Mouse (Mus musculus) cerebellum, postnatal 25 days (tissue): ENCODE data around the gene Tbrg4.

ENCODE experiments used
- DNase-seq, 2 experiments: peaks; one replicate each; pipeline ENCODE4 v3.0.0; 2021; ENCODE audit warnings: mixed read lengths in 2 of 2

Gene Tbrg4

GRCm38 (mm10) chr11:6623704-6624103 is 2.2 kb downstream of the Tbrg4 start:
- DNase-seq, result no peak

DNA sequence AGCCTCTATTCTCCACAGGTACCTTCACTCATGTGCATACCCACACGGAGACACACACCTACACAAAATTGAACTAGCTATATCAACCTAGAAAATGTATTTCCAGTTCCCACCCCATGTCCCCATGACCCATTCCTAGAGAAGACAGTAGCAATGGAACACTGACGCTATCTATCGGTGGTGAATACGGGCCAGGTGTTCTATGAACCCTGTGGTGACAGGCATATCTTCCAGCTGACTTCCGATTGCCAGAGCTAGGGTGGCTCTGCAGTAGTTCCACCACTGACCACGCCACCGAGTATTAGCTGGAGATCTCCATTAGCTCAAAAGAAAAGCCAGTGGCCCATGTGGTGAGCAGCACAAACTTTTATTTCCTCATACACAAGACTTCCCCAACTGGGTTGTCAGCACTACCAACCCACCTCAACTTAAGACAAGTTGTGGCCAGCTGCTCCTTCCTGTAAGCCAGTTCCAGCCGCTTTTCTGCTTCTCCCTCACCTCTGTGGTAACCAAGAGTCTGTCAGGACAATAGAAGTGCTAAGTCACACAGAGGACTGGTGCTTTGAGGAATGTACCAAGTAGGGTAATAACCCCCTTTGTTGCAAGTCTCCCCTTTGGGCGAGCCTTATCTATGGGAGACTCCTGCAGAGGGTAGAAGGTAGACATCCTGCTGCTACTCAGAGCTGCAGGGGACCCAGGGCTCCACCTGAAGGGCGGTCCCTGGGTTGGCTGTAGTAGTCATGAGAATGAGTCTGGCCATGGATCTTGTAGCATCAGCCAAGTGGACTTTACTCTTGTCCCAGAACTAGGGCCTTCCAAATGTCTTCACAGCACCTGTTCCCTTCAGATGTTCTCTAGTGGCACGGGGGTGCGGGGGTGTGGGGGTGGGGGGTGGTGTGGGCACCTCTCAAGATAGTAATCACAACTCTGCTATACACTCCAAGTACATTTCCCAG is 10.3 kb downstream of the Tbrg4 start:
- no peak for DNase-seq

DNA sequence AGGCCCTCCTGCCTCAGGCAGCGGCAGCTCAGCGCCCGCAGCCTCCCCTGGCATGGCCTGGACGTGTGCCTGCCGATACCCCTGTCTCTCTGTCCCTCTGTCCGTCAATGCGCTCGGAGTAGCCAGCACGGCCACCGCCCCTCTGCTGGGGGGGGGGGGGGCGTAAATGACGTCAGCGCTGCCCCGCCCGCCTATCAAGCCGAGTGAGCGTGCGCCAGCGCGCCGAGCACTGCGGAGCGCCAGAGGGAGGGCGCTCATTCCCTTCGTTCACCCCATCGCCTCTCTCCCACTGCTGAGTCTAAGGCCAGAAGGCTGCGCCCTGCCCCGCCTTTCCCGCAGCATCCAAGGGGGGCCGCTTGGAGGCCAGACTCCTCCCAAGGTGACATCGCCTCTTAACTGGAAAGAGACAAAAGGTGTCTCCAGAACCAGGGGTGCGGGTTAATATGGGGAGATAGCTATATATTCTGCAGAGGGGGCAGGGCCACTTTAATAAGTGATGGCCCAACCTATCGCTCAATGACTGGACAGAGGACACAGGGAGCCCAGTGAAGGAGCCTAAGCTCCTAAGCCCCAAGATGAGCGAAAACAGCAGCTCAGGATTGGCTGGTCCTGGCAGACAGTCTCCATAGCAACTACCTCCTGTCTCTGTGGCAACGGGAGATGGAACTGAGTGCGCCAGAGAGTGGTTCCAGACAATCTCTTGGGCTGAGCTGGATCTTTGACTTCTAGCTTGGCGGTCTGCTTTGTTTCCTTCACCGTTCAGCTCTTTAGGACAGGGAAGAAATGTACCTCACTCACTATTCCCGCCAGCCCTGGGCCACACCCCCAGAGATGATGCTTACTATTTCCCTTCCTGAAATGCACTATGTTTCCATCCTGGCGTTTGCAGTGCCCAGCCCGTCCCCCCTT is 20.1 kb downstream of the Tbrg4 start, which contains the start of gene Nacad:
Nacad (minus strand) TSS at position 563 of the 909 bp plus-strand sequence.
- peak; percentile 87 to 90 for DNase-seq

GRCm38 (mm10) chr11:6605021-6605481 is 20.8 kb downstream of the Tbrg4 start:
- peak in 1 of 2 experiments; percentile 67 for DNase-seq

DNA sequence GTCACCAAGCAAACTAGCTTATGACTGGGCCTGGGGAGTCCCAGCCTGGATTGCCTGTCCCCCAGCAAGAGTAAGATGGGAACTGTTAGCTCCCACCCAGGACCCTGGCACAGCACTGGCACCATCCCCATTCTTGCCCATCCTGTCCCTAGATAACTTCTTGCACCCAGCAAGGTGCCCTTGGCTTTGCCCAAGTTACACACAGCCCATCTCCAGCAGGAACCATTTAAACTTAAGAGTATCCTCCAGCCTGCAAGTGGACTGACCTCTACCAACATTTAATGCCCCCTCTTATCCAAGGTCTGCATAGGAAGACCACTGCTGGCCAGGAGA is 21.3 kb downstream of the Tbrg4 start:
- DNase-seq, result peak in 1 of 2 experiments; percentile 38

GRCm38 (mm10) chr11:6603887-6604603 is 21.8 kb downstream of the Tbrg4 start:
- peak; percentile 68 to 83 for DNase-seq

- DNase-seq, result no peak
Observed at GRCm38 (mm10) chr11:6603224-6603623, 22.6 kb downstream of the Tbrg4 start.

- DNase-seq, result no peak
Observed at GRCm38 (mm10) chr11:6602662-6603061, 23.2 kb downstream of the Tbrg4 start.

DNA sequence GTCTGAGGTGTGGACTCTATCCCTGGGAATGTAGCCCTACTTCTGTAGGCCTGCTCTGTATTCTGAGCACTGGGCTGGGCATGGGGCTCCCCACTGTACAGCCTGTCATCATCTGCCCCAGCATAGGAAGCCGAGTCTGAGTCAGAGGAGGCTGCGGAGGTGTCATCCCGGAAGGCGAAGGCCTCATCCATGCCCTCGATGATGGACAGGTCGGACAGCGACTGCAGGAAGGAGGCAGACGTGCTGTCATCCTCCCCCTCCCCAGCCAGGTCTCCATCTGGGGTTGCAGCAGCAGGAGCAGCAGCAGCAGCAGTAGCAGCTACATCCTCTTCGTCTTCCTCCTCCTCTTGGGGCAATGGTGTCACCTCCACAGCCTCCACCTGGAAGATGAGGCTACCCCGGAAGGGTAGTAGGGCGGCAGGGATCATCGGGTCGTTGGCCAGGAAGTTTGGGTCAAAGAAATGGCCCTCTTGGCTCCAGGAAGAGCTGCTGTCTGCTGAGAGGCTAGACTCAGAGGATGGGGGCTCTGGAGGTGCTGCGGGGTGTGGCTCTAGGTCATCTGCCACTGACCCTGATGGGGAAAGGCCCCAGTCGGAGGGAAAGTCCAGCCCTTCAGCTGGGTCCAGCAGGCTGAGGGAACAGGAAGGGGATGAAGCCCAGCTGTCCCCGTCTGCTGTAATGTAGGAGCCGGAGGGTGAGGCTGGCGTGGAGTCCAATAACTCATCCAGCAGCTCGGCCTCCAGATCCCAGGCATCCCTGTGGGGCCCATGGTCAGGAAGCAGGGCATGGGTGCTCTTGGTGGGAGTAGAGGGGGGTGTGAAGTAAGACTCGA is 24.0 kb downstream of the Tbrg4 start:
- DNase-seq, result no peak

DNA sequence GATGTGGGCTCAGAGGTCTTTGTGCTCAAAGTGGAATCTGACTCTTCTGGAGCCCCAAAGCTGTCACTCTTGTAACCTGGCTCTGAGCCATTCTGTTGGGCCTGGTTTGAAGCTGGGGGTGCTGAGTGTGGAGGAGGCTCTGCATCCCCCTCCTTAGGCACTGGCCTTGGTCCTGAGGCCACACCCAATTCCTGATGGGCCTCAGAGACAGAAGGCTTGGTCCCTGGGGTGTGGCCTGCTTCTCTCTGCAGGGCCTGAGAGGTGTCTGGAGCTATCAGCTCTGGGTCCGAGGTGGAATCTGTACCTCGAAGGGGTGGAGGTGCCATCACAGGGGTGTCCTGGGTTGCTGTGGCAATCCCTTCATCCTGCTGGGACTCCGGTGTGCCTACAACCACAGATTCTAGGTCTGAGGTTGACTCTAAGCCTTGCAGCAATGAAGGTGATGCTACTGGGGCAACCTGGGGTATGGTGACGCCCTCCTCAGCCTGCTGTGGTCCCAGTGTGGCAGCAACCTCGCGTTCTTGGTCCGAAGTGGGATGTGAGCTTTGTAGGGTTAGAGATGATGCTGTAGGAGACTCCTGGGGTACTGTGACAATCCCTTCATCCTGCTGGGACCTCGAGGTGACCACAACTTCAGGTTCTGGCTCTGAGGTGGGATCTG is 25.5 kb downstream of the Tbrg4 start:
- no peak for DNase-seq

GRCm38 (mm10) chr11:6599831-6600230 is 26.0 kb downstream of the Tbrg4 start:
- peak in 1 of 2 experiments; percentile 30 for DNase-seq

DNA sequence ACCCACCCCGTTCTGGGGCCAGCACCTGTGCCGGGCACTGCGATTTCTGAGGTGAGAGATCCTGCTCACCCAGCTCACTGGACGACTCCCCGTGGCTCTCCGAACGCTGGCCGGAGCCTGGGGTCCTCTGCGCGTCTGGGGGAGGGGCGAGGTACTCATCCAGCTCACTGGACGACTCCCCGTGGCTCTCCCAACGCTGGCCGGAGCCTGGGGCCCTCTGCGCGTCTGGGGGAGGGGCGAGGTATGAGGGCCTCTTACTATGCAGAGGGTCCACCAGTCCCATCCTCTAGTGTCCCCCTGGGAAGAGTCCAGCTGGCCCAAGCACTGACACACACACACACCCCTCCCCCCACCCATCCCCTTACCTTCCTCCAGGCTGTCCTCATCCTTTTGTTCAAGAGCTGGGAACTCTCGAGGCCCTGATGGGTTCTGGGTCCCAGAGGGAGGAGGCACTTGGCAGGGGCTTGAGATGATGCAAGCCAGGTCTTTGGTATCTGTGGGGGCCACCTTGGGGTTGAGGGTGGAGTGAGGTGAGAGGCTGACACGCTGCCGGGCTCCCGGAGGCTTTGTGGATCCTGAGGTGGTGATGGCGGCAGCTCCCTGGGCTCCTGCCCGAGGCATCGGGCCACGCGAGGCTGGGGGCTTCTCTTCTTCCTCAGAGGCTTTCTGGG is 26.7 kb downstream of the Tbrg4 start:
- DNase-seq, result peak; percentile 40 to 52

GRCm38 (mm10) chr11:6598191-6598889 is 27.5 kb downstream of the Tbrg4 start:
- DNase-seq, result peak in 1 of 2 experiments; percentile 35

GRCm38 (mm10) chr11:6597523-6597922 is 28.3 kb downstream of the Tbrg4 start:
- DNase-seq, result peak in 1 of 2 experiments; percentile 51

GRCm38 (mm10) chr11:6596616-6597015 is 29.3 kb downstream of the Tbrg4 start:
- no peak for DNase-seq

- peak; percentile 60 to 69 for DNase-seq
Observed at GRCm38 (mm10) chr11:6596205-6596604, 29.7 kb downstream of the Tbrg4 start.

DNA sequence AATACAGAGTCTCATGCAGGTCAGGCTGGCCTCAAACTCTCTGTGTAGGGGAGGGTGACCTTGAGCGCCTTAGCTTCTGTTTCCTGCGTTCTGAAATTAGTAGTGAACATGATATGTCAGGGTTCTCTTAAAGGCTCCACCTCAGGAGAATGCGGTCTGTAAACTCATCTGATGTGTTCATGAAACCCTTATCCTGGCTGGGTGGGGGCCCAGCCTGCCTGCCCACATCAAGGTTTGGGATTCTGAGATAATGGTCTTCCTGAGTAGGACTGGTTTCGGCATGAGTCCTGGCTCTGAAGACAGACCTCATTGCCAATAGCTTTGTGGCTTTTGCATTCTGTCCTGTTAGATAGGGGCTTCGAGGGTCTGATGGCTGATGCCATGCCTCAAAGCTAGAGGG is 30.5 kb downstream of the Tbrg4 start:
- DNase-seq, result no peak

DNA sequence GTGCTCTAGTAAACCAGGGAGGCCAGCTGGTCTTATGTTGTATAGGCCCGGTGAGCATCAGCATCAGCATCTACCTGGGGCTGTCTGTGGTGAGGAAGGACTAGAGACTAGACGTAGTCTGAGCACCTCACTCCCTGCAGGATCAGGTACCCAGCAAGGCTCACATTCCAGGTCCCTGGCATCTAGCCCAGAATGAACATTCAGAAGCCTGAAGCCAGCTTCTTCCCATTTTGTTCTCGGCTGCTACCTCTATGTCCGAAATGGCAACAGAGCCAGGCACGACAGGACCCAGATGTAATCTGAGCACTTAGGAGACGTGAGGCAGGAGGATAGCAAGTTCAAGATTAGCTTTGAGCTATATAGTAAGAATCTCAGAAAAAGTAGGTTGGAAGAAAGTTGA is 31.0 kb downstream of the Tbrg4 start:
- DNase-seq, result peak; percentile 51 to 72

DNA sequence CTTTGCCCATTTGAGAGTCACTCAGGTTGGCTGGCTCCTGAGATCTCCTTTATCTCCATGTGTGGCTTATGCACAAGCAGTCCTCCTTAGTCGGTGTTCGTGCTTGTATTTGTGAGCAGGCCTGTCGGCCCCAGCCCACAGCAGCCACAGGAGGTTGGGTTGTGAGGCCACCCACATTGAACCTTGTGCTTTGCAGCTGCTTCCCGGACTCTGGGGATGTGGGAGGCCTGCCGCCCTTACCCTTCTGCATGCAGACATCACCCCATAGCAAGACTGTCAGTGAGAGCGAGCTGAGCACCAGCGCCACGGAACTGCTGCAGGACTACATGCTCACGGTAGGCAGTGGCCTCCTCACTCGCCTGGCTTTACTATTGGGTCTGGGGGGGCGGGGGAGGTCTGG is 32.5 kb downstream of the Tbrg4 start:
- no peak for DNase-seq
